Mouse (Mus musculus) left cerebral cortex, adult 8-10 months (tissue): Measurements from ENCODE around the gene Klb. TPM values are rescaled to one million over a fixed set of nuclear protein-coding genes. Genes with fewer than 3 reads are reported as not detected.
"Not testable (repeated sequence)": the region's sequence is repeated elsewhere in the genome, so short reads cannot be mapped to it uniquely, and the experiment has no call there.

ENCODE experiments used
- DNase-seq, 2 experiments: peaks; one replicate each; pipeline ENCODE4 v3.0.0; 2022; ENCODE audit warnings: low spot score in 2 of 2
- total RNA-seq, 4 experiments: library from RNA; stranded (reverse); gene quantifications; 2 replicates each; pipeline ENCODE4 v1.2.4; 2022

The Klb gene
- total RNA-seq: 1 to 10 TPM in 1 of 4 experiments, under 1 TPM in 3; 0.26 to 1.1 (median 0.59) TPM

GRCm38 (mm10) chr5:65348168-65348567, at the start of gene Klb:
Gene Klb, plus strand, starts transcription at chr5:65348314.
- no peak for DNase-seq

- not testable (repeated sequence) for DNase-seq
Observed at GRCm38 (mm10) chr5:65299623-65300022, 48.5 kb upstream of the Klb start.

- no peak for DNase-seq
Observed at GRCm38 (mm10) chr5:65300121-65300520, 48.0 kb upstream of the Klb start.

GRCm38 (mm10) chr5:65305516-65305915, 42.6 kb upstream of the Klb start:
- no peak for DNase-seq

DNA sequence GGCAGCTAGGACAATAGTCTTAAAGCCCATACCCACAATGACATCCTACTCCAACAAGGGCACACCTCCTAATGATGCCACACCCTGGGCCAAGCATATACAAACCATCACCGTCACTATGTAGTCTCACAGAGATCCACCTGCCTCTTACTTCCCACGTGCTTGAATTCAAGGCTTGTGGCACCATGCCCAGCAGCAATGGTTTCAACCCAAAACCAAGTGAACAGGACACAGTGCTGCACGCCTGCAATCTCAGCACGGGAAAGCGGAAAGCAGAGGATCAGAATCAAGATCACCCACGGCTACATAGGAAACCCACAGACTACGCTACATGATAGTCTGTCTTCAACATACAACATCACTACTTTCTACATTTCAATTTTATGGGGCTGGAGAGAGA, 39.9 kb upstream of the Klb start:
- DNase-seq: no peak

DNA sequence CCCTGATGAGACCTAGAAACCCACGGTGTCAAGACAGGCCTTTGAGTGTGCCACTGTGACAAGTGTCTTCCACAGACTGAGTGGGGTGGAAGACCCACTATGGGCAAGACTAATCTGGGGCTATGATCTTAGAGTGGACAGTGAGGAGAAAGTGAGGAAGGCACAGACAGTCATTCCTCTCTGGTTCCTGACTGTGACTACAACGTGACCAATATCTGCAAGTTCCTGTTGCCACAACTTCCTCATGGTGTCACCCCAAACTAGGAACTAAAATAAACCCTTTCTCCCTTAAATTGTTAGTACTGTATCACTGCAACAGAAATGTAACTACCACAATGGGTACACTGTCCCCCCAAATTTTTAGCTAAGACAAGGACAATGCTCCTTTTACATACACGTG, 39.2 kb upstream of the Klb start:
- no peak for DNase-seq

DNA sequence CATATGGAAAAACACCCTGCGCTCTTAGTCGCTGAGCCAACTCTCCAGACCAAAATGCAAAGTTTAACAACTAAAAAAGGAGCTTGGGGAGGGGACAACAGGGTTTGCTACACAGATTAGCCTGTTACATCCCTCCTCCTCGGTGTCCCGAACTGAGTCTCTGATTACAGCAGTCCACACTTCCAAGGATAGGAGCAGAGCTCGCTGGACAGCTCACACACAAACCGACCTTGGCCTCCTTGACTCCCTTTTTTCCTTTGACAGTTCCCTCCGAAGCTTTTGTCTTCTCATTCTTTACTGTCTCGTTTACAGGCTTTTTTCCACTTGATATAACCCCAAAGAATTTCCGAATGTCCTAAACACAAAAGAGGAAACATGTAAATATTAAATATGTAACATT, 28.9 kb upstream of the Klb start:
- DNase-seq: no peak

- DNase-seq: no peak
Observed at GRCm38 (mm10) chr5:65322165-65322564, 25.9 kb upstream of the Klb start.

DNA sequence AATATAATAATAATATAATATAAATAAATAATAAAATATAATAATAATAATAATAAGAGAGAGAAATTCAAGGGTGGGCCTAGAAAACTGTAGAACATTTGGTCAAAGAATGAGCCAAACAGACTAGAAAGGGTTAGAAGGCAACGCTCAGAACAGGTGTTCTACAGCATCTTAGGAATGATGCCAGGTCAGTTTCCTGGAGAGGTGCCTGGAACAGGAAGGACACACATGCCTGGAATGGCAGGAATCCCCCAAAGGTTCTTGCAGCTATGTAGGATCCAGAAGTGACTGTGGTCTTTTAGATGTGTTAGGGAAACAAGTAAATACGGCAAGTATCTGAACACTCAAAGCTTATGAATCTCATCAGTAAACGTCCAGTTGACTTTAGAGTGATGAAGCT, 23.8 kb upstream of the Klb start:
- DNase-seq: no peak

- DNase-seq: no peak
Observed at GRCm38 (mm10) chr5:65324758-65325355, 23.3 kb upstream of the Klb start.

DNA sequence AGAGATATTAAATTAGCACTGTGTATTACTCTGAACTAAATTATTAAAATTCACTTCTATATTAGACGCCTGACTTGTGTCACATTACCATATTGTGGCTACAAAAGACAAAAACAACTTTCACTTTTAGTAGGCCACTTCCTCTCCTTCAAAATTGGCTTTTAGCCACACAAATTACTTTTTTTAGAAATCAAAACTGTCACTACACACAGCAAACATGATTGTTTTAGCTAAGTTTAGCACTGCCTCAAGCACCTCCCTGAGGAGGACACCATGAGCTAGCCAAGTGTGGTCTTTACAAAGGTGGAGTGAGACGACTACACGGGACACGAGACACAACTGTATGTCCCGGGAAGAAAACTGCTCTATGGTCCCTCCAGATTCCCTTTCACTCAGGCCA, 21.9 kb upstream of the Klb start:
- no peak for DNase-seq

DNA sequence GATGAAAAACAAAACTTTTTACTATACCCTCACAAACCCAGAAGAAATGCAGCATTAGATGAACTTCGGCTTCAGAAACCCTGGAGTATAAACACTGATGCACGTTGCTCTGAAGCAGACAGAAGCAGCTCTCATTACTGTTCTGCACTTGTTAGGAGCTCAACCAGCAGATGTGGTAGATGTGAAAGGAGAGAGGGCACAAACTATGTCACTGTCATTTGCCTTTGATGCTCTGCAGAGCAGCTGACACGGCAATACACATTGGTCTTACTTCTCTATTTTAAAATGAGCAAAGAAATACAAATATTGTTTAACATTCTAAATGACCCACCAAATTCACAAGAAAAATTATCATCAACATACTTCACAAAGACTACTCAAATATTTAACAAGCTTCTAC, 18.1 kb upstream of the Klb start:
- DNase-seq: no peak

- DNase-seq: no peak
Observed at GRCm38 (mm10) chr5:65334788-65335187, 13.3 kb upstream of the Klb start.

- peak; percentile 82 to 88 for DNase-seq
Observed at GRCm38 (mm10) chr5:65335298-65336074, 12.6 kb upstream of the Klb start, which contains the start of gene Rfc1. Gene Rfc1, minus strand, starts transcription at chr5:65335670.

DNA sequence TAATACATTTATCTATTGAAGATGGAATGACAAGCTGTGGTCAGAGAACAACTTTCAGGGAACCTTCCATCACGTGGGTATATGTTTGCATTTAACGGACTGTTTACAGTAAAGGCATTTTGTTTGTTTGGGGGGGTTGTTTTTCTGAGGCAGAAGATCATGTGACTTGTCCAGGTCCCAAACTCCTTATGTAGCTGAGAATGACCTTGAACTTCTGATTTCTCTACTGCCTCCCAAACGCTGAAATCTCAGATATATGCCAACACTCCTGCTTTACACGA, 12.1 kb upstream of the Klb start:
- no peak for DNase-seq

DNA sequence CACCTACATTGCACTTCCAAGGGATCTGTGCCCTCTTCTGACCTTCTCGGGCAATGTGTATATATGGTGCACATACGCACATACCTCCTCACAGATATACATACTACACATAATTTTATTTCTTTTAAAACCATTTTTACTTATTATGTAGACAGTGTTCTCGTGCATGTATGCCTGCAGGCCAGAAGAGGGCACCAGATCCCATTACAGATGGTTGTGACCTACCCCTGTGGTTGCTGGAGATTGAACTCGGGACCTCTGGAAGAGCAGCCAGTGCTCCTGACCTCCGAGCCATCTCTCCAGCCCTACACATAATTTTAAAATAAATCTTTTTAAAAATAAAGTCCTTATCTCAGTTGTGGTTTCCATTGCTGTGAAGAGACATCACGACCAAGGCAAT, 9.7 kb upstream of the Klb start:
- DNase-seq: no peak

DNA sequence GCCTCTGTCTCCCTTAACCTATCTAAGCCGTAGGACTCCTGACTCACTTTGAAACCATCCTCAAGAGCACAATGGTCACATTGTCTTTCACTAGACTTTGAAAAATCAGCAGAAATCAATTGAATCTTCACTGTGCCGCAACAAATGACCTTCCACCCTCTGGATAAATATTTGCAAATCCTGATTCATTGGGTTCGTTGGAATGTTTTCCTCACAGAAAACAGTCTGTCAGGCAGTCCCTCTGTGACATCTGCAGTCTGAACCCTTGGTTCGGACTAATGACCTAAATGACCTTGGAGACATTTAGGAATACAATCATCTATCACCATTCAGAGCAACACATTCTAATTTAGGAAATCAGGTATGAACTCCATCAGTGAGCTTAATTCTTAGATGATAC, 7.9 kb upstream of the Klb start:
- DNase-seq: no peak

DNA sequence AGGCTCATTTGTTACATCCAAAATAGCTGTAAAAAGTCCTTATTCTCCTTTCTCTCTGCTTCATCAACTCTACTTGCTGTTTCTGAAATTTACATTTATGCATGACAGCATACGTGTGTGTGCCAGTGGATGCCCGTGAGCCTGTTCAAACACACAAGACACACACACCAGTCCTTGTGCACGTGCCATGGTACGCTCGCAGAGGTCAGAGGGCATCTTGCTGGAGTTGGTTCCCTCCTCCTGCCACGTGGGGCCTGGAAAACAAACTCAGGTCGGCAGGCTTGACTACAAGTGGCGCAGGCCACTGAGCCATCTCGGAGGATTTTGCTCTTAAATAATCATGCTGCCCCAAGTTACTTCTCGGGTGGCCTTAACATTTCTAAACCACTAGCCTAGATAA, 2.4 kb downstream of the Klb start:
- DNase-seq: no peak

DNA sequence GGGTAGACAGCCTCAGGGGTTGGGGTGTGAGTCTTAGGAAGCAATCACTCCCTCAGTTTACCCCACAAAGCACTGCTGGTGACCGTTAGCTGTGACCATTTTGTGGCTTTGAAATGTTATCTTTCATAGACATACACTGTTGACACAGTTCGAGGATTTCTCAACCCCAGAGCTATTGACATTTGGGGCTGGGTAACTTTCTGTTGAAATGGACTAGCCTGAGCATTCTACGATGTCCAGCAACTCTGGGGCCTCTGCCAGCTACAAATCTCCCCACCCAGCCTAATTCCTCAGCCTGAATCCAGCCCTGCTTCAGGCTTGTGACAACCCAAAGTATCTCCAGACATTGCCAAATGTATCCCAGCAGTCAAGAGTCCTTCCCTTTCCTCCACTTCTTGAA, 6.0 kb downstream of the Klb start:
- no peak for DNase-seq

- DNase-seq: no peak
Observed at GRCm38 (mm10) chr5:65354985-65355384, 6.9 kb downstream of the Klb start.

GRCm38 (mm10) chr5:65356851-65357250, 8.7 kb downstream of the Klb start:
- no peak for DNase-seq

DNA sequence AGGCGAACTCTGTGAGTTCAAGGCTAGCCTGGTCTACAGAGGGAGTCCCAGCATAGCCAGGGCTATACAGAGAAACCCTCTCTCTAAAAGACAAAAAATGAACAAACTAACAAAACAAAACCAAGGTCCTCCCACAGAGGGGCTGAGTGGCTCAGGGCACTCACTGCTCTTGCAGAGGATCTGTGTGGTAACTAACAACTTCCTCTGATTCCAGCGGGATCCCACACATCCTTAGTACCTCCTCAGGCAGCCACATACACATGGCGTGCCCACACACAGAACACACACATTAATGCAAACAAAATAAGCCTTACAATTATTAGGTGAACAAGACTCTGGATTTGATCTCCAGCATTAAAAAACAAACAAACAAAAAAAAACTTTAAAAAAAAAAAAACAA, 9.7 kb downstream of the Klb start:
- DNase-seq: no peak

DNA sequence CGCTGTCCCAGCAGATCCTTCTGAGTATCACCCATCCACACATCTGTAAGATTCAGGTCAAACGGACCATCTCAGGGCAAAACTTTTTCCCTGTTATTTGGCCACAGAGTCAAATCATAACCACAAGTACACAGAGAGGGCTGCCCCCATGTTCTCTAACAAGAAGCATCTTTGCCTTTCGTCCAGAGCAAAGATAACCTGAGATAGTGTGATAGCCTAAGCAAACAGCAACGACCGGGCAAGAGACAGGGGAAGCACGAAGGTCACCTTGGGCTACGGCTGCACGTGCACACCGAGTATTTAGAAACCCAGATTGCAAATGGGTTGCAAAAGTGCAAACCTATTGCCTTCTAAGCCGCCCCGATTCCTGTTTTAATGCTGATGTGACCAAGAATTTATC, 19.7 kb downstream of the Klb start:
- no peak for DNase-seq
